Mouse (Mus musculus) heart, embryonic 11.5 days (tissue): ENCODE results near the gene Gm42421. TPM values are rescaled to one million over a fixed set of nuclear protein-coding genes. Genes with fewer than 3 reads are reported as not detected.

ENCODE experiments used
- ATAC-seq: fragments of 200-750 bp; cut with Nextera tagmentation; replicated peaks from 2 replicates; pipeline ENCODE4 v1.8.0; 2017; ENCODE audit warnings: moderate library complexity; ENCODE audit not compliant: insufficient number of reproducible peaks, low FRiP score, low TSS enrichment
- H3K27ac ChIP-seq: fragments of 300-500 bp; sonication (generic); 2 replicates; pipeline ENCODE4 v1.5.1; 2014; ENCODE audit warnings: mild to moderate bottlenecking, low read depth, low read length
- H3K27me3 ChIP-seq: fragments of 300-500 bp; sonication (generic); 2 replicates; pipeline ENCODE4 v1.6.1; 2014; ENCODE audit warnings: mild to moderate bottlenecking, low read length, mixed read lengths; ENCODE audit not compliant: control insufficient read depth, insufficient read depth
- H3K36me3 ChIP-seq: fragments of 300-500 bp; sonication (generic); 2 replicates; pipeline ENCODE4 v1.6.1; 2014; ENCODE audit warnings: mild to moderate bottlenecking, low read length, moderate library complexity, mixed read lengths; ENCODE audit not compliant: control insufficient read depth, insufficient read depth
- H3K4me1 ChIP-seq: fragments of 300-500 bp; sonication (generic); 2 replicates; pipeline ENCODE4 v1.6.1; 2014; ENCODE audit warnings: low read length; ENCODE audit not compliant: control insufficient read depth, insufficient read depth
- H3K4me2 ChIP-seq: fragments of 300-500 bp; sonication (generic); 2 replicates; pipeline ENCODE4 v1.6.1; 2014; ENCODE audit warnings: mild to moderate bottlenecking, moderate library complexity
- H3K4me3 ChIP-seq: fragments of 300-500 bp; sonication (generic); 2 replicates; pipeline ENCODE4 v1.5.1; 2014; ENCODE audit warnings: low read depth, low read length
- H3K9ac ChIP-seq: fragments of 300-500 bp; sonication (generic); 2 replicates; pipeline ENCODE4 v1.6.1; 2014; ENCODE audit warnings: mild to moderate bottlenecking, low read depth, low read length, moderate library complexity
- H3K9me3 ChIP-seq: fragments of 300-500 bp; sonication (generic); replicated peaks from 2 replicates; pipeline ENCODE4 v1.6.1; 2016; ENCODE audit warnings: low read length; ENCODE audit not compliant: control insufficient read depth
- WGBS: fragments of 180-500 bp; shearing (Covaris S2); extraction: QIAGEN DNeasy Blood & Tissue Kit; methylation state at CpG from one replicate; pipeline ENCODE4 v1.1.7; 2014; ENCODE audit not compliant: insufficient replicate concordance; 5-methylcytosine and 5-hydroxymethylcytosine counted together
- polyA plus RNA-seq: library from polyadenylated mRNA; unstranded; fragments of >200 nt; fragmentation: Nextera tagmentation; extraction: Ambion mirVana; gene quantifications from 2 replicates; pipeline ENCODE4 v1.2.1, GENCODE M21; 2014

The Gm42421 gene
- polyA plus RNA-seq, 1 experiment from 2014 or later: 0.62 TPM

GRCm38 (mm10) chr5:143906429-143906828 lies 21.5 kb upstream of the Gm42421 start:
- Histone ChIP-seq H3K4me2 (no peak overlapping the region), H3K36me3 (peaks cover 20% of the 10 kb centered on the region), H3K27ac (no peak overlapping the region), H3K27me3 (no peaks in the 10 kb centered on the region), H3K9me3 (no peaks in the 10 kb centered on the region), H3K4me3 (no peak overlapping the region), H3K9ac (no peak overlapping the region), H3K4me1 (peaks cover 19% of the 10 kb centered on the region)
- WGBS: 85% methylated on average over 8 of the region's 8 CpGs
- no peak for ATAC-seq

DNA sequence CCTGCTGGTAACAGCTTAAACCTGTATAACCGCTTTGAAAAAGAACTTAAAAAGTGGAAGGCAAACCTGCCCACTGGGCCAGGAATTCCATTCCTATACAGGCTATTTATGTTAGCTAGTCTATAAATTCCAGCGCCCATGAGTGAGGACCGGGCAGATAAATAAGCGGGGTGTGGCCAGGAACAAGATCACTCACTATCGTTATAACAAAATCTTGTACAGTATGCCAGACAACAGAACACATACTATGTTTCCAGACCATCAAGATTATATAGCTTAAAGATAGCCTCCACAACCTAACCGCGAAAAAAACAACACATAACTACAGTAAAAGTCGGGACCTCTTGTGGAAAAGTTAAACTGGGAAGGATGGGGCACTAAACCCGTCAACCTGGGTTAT lies 19.0 kb upstream of the Gm42421 start:
- Histone ChIP-seq H3K27ac (peak overlapping the region; percentile 84), H3K4me2 (peak overlapping the region; percentile 80), H3K27me3 (no peaks in the 10 kb centered on the region), H3K4me3 (peak overlapping the region; percentile 69), H3K9ac (peak overlapping the region; percentile 76), H3K4me1 (peaks cover 19% of the 10 kb centered on the region), H3K36me3 (peaks cover 11% of the 10 kb centered on the region), H3K9me3 (no peaks in the 10 kb centered on the region)
- WGBS: 2% methylated on average over 9 of the region's 9 CpGs
- ATAC-seq: no peak

- peak within 1 kb of the TSS; percentile 84 for H3K27ac ChIP-seq
- H3K9ac ChIP-seq: peak within 1 kb of the TSS; percentile 76
- H3K4me3 ChIP-seq: peak within 1 kb of the TSS; percentile 69
- H3K4me2 ChIP-seq: peak within 1 kb of the TSS; percentile 80
- H3K36me3 ChIP-seq: peaks cover 9% of the 10 kb centered on the region
- under 1% methylated on average over 69 of the region's 70 CpGs for WGBS
- H3K4me1 ChIP-seq: peaks cover 19% of the 10 kb centered on the region
- peak; percentile 99 for ATAC-seq
- H3K27me3 ChIP-seq: no peaks in the 10 kb centered on the region
- H3K9me3 ChIP-seq: no peaks in the 10 kb centered on the region
Observed at GRCm38 (mm10) chr5:143909417-143910400, 18.3 kb upstream of the Gm42421 start, which contains the start of the genes Aimp2 and Pms2. Aimp2 (minus strand) TSS chr5:143909847. Pms2 (plus strand) TSS chr5:143909964.

GRCm38 (mm10) chr5:143916221-143916620 lies 11.8 kb upstream of the Gm42421 start:
- H3K4me3 ChIP-seq: no peak overlapping the region
- WGBS: 90% methylated on average over 9 of the region's 9 CpGs
- no peak for ATAC-seq

GRCm38 (mm10) chr5:143917418-143917817 lies 10.6 kb upstream of the Gm42421 start:
- WGBS: 59% methylated on average over 5 of the region's 5 CpGs
- Histone ChIP-seq H3K9me3 (no peaks in the 10 kb centered on the region), H3K36me3 (peaks cover 19% of the 10 kb centered on the region)

More at GRCm38 (mm10) chr5:143916221-143916620, 11.8 kb upstream of the Gm42421 start:
- Histone ChIP-seq H3K36me3 (peaks cover 13% of the 10 kb centered on the region), H3K9me3 (no peaks in the 10 kb centered on the region), H3K4me2 (no peak overlapping the region), H3K27me3 (no peaks in the 10 kb centered on the region), H3K4me1 (no peaks in the 10 kb centered on the region), H3K9ac (no peak overlapping the region), H3K27ac (no peak overlapping the region)

DNA sequence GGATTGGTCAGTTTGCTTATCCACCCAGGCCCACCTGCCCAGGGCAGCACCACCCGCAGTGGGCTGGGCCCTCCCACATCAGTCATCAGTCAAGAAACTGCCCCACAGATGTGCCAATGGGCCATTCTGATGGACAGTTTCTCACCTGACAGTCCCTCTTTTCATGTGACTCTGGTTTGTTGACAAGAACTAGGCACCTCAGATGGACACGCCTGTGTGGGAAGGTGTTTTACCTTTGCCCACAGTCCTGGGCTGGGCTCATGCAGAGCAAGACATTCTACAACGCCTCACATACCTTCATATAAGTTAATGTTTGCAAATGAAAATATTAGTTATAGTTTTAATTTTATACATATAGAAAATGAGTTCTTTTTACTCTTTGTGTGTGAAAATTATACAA lies 9.9 kb upstream of the Gm42421 start:
- no peaks in the 10 kb centered on the region for H3K4me1 ChIP-seq
- H3K36me3 ChIP-seq: peaks cover 21% of the 10 kb centered on the region
- no peaks in the 10 kb centered on the region for H3K9me3 ChIP-seq
- no peak overlapping the region for H3K4me3 ChIP-seq
- no peak overlapping the region for H3K4me2 ChIP-seq
- ATAC-seq: no peak
- 93% methylated on average over 3 of the region's 3 CpGs for WGBS
- no peaks in the 10 kb centered on the region for H3K27me3 ChIP-seq
- no peak overlapping the region for H3K9ac ChIP-seq
- H3K27ac ChIP-seq: no peak overlapping the region

More at GRCm38 (mm10) chr5:143917418-143917817, 10.6 kb upstream of the Gm42421 start:
- Histone ChIP-seq H3K27ac (no peak overlapping the region), H3K4me1 (no peaks in the 10 kb centered on the region), H3K4me2 (no peak overlapping the region), H3K4me3 (no peak overlapping the region), H3K27me3 (no peaks in the 10 kb centered on the region), H3K9ac (no peak overlapping the region)
- no peak for ATAC-seq

DNA sequence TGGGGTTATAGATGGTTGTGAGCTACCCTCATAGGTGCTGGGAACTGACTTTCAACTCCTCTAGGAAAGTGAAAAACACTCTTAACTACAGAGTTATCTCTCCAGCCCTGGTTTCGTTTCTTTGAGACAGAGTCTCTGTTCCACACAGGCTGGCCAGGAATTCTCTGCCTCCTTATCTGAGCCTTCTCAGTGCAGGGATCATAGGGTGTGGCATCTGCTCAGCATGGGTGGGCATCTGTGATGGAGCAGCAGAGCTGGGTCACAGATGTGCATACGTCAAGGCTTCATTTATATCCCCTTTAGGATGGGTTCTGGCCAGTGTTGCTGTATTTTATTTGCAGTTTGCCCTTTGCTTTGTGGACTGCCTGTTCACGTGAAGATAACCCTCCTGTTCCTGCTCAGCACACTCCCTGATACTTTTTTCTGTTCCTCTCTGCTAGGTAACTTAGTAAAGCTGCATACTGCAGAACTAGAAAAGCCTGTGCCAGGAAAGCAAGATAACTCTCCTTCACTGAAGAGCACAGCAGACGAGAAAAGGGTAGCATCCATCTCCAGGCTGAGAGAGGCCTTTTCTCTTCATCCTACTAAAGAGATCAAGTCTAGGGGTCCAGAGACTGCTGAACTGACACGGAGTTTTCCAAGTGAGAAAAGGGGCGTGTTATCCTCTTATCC lies 3.1 kb upstream of the Gm42421 start:
- Histone ChIP-seq H3K4me3 (no peak overlapping the region), H3K27me3 (no peaks in the 10 kb centered on the region), H3K27ac (no peak overlapping the region), H3K9me3 (no peaks in the 10 kb centered on the region), H3K36me3 (peaks cover 43% of the 10 kb centered on the region), H3K4me2 (no peak overlapping the region), H3K9ac (no peak overlapping the region), H3K4me1 (no peaks in the 10 kb centered on the region)
- no peak for ATAC-seq
- 69% methylated on average over 6 of the region's 6 CpGs for WGBS

- no peak overlapping the region for H3K9ac ChIP-seq
- no peak overlapping the region for H3K4me2 ChIP-seq
- H3K36me3 ChIP-seq: peaks cover 27% of the 10 kb centered on the region
- H3K27ac ChIP-seq: no peak overlapping the region
- H3K27me3 ChIP-seq: no peaks in the 10 kb centered on the region
- no peak for ATAC-seq
- H3K4me3 ChIP-seq: no peak overlapping the region
- WGBS: 91% methylated on average over 4 of the region's 4 CpGs
- peaks cover 2% of the 10 kb centered on the region; the same call in 1 of the 2 replicates for H3K4me1 ChIP-seq
- no peaks in the 10 kb centered on the region for H3K9me3 ChIP-seq
Observed at GRCm38 (mm10) chr5:143929291-143929690, 1.3 kb downstream of the Gm42421 start.
